Mouse (Mus musculus): Measurements from ENCODE around the gene Nox4.

The Nox4 gene

GRCm38 (mm10) chr7:87245856-87246579 lies at the start of gene Nox4:
Gene Nox4 (plus strand): TSS chr7:87246096.
- DNase-seq (ENCODE audit: low spot score) = peak; percentile 26

- no peak for DNase-seq (ENCODE audit: low spot score)
These were observed 41.1 kb upstream of the Nox4 start for GRCm38 (mm10) chr7:87204751-87205150.

DNA sequence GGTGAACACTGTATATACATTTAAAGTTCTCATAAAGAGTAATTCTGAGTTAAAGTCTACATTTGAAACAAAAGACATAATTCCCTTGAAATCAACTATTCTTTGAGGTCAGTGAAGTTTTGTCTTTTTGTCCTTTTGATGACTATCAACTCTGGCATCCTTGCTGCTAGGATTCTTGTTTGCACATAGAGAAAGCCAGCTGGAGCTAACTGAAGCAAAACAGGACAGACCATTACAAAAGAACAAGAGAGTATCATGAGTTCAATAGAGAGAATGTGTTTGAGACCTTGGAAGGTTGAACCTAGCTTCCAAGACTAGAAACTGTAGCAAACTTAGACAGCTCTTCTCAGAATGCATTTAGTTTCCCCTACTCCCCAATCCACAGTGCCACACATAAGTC lies 24.2 kb upstream of the Nox4 start:
- DNase-seq (ENCODE audit: low spot score) = no peak

DNA sequence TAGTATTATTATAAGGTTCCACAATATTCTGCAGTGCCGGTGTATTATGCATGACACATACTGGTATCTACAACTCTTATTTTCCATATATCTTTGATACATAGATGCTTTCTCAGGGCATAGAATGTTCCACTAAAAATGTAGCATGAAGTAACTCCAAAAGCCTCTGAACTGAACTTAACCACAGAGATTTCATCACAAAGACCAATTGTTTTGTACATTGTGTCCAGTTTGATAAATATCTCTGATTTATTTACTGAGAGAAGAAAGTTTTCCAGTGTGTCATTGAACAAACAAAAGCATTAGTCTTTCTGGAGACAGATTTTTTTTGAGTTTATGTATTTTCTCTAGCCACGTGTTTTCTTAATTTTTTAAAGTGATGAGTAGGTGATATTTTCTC lies 23.1 kb upstream of the Nox4 start:
- no peak for DNase-seq (ENCODE audit: low spot score)

DNA sequence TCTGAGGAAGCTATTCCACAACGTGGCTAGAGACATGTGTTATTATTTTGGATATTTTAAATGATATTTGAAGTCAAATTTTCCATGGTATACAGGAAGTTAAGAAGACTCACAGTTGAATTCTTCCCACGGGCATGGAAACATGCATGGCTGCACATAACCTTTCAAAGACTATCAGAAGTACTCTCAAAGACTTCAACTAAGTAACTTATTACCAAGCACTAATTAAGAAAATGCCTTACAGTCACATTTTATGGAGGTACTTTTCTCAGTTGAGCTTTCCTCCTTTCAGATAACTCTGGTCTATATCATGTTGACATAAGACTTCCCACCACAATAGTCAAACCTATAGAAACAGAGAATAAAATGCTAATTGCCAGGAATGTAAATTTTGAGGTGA lies 20.3 kb upstream of the Nox4 start:
- no peak for DNase-seq (ENCODE audit: low spot score)

GRCm38 (mm10) chr7:87227051-87227948 lies 18.6 kb upstream of the Nox4 start:
- DNase-seq (ENCODE audit: low spot score) = no peak

GRCm38 (mm10) chr7:87229502-87229901 lies 16.4 kb upstream of the Nox4 start:
- DNase-seq (ENCODE audit: low spot score) = no peak

- no peak for DNase-seq (ENCODE audit: low spot score)
These were observed 4.8 kb upstream of the Nox4 start for GRCm38 (mm10) chr7:87241139-87241538.

GRCm38 (mm10) chr7:87246580-87246934 lies 661 bp downstream of the Nox4 start:
- peak; percentile 76 for DNase-seq (ENCODE audit: low spot score)

DNA sequence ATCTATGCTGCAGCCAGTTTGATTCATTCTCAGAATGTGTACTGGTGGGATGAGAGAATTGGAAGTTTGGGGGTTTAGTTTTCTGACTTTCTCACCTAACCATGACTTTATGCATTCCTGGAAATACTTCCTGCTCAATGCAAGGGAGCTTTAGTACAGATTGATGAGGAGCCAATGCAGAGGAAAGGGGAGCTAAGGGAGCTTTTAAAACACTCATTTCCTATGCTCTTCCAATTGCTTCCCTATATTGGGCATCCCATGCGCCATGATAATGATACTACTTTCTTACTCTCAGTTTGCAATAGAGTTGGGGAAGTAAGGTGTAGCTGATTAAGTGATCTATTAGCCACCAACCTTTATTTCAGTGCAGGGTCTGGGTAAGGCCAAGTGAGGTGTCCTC lies 1.0 kb downstream of the Nox4 start:
- no peak for DNase-seq (ENCODE audit: low spot score)

DNA sequence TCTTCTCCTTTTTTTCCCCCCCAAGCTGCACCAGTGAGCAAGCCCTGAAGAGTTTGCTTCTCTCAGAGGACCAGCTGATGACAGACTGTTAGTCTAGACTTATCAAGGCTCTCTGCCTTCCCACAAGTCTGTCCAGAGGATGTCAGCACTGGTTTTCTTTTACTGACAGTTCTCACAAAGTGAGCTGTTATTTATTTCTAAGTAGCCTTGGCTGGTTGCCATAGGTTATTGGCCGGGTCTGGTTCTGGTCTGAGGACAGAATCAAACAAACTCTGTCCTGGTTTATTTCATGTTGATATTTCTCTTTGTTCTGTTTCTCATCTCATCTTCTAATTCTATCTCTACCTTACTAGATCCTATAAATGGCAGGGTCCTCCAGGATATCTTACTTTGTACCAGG lies 2.0 kb downstream of the Nox4 start:
- no peak for DNase-seq (ENCODE audit: low spot score)

DNA sequence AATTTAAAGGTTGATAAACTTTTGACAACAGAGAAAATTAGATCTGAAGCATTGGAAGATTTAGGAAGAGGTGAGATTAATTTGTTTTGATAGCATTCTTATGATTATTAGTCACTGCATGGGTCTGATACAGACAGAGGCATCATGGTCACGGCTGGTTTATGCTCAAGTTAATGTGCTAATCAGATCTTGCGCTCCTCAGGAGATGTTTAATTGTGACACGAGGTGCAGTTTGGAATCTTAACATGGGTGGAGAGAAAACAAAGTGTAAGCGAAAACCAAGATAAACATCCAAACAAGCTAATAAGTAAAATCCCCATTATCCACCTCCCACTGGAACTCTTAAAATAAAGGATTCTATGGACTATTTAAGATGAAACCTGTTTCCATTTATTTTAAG lies 6.2 kb downstream of the Nox4 start:
- DNase-seq (ENCODE audit: low spot score) = no peak

DNA sequence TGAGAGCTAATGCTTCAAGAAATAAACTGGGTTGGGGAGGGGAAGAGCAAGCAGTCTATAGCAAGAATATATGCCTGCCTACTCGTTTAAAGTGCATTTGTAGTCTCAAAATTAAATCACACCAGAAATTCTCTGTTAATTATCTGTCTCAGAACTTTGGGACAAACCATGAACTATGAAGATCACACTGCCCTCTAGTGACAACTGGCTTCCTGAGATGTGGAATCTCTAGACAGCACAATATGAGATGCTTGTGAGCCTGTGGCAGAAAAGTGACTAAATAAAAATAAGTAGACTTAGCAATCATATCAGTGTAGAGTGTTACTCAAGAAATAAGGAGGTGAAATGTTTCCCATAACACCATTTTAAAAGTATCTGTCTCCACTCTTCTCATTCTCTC lies 31.3 kb downstream of the Nox4 start:
- peak; percentile 76 for DNase-seq (ENCODE audit: low spot score)

DNA sequence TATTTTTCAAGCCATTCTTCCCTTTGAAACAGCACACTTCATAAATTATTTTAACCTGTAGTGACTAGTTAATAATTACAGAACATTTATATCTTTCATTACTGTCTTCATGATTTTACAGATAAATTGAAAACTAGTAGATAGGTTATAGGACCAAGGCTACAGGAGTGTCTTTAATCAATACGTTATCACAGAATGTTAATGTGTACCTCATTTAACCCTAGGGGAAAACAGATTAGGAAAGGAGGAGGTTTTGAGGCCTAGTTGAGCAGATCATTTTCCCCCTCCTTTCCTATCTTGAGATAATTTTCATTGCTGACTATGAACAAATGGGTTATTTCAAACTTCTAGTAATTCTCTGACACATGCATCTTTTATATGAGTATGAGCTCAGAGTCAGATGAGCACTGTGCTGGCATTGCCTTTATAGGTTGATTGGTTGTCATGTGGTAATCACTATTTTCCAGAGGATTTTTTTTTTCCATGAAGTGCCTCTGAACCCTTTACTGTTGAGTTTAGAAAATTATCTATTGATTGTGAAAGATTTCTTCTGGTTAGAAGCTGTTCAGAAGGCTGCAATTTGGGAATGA lies 57.9 kb downstream of the Nox4 start:
- no peak for DNase-seq (ENCODE audit: low spot score)

GRCm38 (mm10) chr7:87321571-87321970 lies 75.7 kb downstream of the Nox4 start:
- DNase-seq (ENCODE audit: low spot score) = no peak

- no peak for DNase-seq (ENCODE audit: low spot score)
These were observed 76.2 kb downstream of the Nox4 start for GRCm38 (mm10) chr7:87322085-87322484.

- DNase-seq (ENCODE audit: low spot score) = no peak
These were observed 85.1 kb downstream of the Nox4 start for GRCm38 (mm10) chr7:87330782-87331558.

DNA sequence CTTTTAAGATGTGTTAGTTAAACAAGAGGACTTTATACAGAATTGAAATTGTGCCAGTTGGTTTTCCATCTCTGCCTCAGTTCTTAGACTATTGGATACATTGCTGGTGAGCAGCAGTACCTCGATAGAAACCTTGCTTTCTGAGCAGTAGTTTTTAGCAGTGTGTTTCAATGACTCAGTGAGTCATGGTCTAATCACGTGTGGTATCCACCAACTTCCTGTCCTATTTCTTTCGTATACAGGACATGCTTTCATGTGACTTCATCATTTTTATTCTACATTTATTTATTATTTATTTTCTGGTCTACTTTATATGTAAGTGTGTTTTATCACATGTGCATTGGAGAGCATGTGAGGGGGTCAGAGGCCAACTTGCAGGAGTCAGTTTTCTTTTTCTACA lies 99.7 kb downstream of the Nox4 start:
- no peak for DNase-seq (ENCODE audit: low spot score)

- no peak for DNase-seq (ENCODE audit: low spot score)
These were observed 106.9 kb downstream of the Nox4 start for GRCm38 (mm10) chr7:87352818-87353217.

DNA sequence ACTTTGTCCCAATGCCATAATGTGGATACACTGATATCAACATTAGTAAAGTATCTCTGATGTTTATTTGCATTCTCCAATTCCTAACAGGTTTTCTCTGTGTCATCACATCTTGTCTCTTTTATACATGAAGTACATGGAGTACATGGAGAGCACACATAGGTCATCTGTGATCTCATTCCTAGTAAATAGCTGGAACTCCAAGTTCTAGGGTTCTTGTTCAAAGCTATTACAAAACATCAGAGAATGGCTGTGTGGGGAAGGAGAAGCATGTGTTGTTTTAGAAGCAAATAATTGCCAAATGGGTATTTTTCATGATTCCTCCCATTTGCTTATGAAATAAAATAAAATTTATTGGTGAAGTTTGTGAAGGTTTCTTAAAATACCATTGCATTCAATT lies 121.9 kb downstream of the Nox4 start:
- DNase-seq (ENCODE audit: low spot score) = no peak

GRCm38 (mm10) chr7:87369131-87369530 lies 123.2 kb downstream of the Nox4 start:
- DNase-seq (ENCODE audit: low spot score) = no peak

- DNase-seq (ENCODE audit: low spot score) = no peak
These were observed 124.9 kb downstream of the Nox4 start for GRCm38 (mm10) chr7:87370789-87371188.
